Mouse (Mus musculus): ENCODE measurements around the gene E130114P18Rik. TPM values are rescaled to one million over a fixed set of nuclear protein-coding genes. Genes with fewer than 3 reads are reported as not detected.

Gene E130114P18Rik
- polyA plus RNA-seq, 1 experiment, result not detected

DNA sequence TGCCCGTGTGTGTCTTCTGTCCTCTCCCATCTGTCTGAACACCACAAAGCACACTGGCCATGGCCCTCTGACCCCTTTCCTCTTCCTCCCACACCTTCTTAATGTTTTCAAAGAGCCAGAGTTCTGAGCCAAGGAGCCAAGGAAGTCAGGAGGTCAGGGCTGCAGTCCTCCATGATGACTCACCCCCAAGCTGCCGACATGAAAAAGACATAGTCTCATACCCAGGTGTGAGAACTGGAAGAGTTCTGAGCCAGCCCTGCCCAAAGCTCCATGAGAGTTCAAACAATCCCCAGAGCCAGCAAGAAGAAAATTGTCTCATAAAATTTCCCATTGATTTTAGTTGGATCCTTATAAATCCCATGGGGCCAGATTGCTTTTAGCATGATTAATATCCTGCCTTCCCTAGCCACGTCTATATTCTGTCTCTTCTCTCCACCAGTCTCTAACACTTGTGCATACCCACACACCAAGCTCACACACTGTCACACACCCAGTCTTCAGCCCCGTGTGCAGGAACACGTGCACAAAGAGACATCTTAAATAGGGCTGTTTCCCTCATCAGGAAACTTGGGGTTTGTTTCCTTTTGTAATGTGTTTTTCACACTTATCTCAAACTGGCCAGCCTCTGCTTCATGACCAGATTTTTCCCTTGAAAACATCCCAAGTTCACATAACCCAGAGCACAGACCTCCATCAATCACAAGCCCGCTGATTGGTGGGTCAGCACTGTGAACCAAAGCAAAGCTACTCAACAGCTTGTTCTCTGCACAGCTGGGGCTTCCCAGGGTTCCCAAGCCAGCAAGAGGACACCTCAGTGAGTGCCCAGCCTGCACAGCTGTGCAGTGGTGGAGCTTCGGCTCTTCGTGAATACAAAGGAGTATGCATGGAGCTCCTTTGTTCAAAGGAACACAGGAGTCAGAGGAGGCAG lies 88.2 kb downstream of the E130114P18Rik start:
- Histone ChIP-seq H3K4me1 (ENCODE audit: control insufficient read depth, insufficient read depth, insufficient read length, low read length) (peaks cover 17% of the 10 kb centered on the region), H3K27ac (replicated peaks; ENCODE audit: low read depth, low read length) (no peak overlapping the region), H3K4me3 (ENCODE audit: insufficient read depth, low read depth, low read length) (no peak overlapping the region)

DNA sequence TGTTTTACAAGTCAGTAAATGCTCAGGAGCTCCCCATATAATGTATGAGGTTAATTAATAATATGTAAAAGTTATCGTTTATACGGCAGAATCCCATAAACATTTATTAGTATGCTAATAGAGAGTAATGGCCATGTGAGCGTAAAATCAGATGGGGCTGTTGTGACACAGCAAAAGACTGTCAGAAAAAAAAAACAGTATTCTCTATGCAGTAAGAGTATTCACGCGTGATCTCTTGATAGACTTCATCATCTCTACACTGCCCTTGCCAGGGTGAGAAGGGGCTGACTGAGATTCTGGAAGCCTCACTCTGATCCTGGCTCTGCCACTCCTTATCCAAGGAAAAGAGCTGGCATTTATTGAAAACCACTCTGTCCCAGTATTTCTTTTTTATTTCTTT lies 91.9 kb downstream of the E130114P18Rik start:
- H3K4me1 ChIP-seq (ENCODE audit: control insufficient read depth, insufficient read depth, insufficient read length, low read length), result peaks cover 17% of the 10 kb centered on the region; the same call in 1 of the 2 replicates
- no peak overlapping the region for H3K4me3 ChIP-seq (ENCODE audit: insufficient read depth, low read depth, low read length)
- H3K27ac ChIP-seq (replicated peaks; ENCODE audit: low read depth, low read length), result no peak overlapping the region

DNA sequence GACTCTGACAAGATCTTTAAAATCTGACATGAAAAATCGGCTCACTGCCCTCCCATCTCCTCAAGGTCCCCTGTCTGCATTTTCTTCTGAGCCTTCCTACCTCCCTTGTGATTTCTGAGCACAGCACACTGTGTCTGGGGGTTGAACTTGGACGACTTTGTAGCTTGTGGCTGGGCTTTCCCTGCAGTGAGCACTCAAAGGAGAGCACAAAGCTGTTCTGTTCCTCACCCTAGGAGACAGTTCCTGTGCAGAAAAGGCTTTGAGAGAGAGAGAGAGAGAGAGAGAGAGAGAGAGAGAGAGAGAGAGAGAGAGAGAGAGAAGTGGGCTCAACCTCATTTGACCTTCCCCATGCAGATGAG lies 101.3 kb downstream of the E130114P18Rik start:
- no peak overlapping the region for H3K4me3 ChIP-seq (ENCODE audit: insufficient read depth, low read depth, low read length)
- peaks cover 2% of the 10 kb centered on the region; the same call in 1 of the 2 replicates for H3K4me1 ChIP-seq (ENCODE audit: control insufficient read depth, insufficient read depth, insufficient read length, low read length)
- no peak overlapping the region for H3K27ac ChIP-seq (replicated peaks; ENCODE audit: low read depth, low read length)

DNA sequence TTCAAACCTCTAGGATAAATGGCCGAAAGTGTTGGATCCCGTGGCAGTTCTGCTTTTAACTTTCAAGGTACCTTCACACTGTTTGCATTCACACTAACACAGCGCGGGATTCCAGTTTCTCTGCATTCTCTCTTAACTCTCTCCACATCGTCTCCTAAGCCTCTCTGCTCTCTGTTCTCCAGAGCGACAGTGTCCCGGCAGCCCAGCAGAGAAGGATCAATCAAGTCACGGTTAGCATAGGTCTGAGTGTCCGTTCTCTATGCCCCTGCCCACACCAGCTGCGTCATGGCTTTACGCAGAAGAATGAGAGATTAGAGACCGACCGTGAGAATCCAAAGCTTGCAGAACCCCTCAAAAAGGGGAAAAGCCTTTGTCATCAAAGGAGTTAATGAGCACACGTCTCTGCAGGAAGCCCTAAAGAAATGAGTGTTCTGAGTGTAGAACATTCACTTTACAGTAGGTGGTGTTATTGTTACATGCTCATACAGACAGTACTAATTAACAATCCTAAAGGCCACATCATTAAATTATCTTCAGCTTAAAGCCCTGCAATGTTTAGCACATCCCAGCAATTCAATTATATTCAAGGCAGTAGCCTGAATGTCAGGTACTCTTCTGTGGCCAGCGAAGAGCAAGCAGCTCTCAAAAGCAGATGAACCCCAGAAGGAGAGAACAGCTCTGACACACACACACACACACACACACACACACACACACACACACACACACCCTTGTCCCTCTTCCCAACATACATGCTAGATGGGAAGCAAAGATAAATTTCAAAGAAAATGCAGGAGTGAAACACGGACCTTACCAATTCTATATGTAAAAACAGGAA lies 101.9 kb downstream of the E130114P18Rik start:
- Histone ChIP-seq H3K27ac (replicated peaks; ENCODE audit: low read depth, low read length) (no peak overlapping the region), H3K4me3 (ENCODE audit: insufficient read depth, low read depth, low read length) (no peak overlapping the region), H3K4me1 (ENCODE audit: control insufficient read depth, insufficient read depth, insufficient read length, low read length) (peaks cover 2% of the 10 kb centered on the region; the same call in 1 of the 2 replicates)

DNA sequence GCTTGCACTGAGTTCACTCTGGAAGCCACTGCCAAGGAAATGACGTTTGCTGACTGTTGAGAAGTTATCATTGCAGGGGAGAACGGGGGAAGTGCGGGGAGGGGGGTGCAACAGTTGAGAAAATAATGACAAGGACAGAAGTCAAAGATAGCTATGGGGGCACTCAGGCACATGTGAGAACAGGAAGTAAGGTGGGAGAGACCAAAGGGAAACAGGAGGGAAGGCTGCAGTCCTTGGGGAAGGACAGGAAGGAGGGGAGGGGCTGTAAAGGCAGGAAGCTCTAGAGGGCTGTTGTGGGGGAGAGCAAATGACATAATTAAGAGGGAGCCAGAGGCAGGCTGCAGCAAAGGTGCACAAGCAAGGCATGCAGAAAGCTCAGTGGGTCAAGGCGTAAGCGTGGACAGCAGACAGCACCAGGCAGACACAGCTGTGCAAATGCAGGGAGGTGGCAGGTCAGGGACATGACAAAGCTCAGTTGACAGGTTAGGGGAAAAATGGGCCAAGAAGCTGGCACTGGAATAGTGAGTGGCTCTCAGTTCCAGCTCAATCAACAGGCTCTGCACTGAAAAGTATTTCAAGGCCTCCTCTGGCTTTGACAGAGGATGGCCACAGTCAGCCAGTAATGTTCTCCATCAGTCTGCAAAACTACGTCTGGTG lies 103.9 kb downstream of the E130114P18Rik start:
- Histone ChIP-seq H3K4me3 (ENCODE audit: insufficient read depth, low read depth, low read length) (no peak overlapping the region), H3K4me1 (ENCODE audit: control insufficient read depth, insufficient read depth, insufficient read length, low read length) (peaks cover 2% of the 10 kb centered on the region; the same call in 1 of the 2 replicates), H3K27ac (replicated peaks; ENCODE audit: low read depth, low read length) (no peak overlapping the region)

DNA sequence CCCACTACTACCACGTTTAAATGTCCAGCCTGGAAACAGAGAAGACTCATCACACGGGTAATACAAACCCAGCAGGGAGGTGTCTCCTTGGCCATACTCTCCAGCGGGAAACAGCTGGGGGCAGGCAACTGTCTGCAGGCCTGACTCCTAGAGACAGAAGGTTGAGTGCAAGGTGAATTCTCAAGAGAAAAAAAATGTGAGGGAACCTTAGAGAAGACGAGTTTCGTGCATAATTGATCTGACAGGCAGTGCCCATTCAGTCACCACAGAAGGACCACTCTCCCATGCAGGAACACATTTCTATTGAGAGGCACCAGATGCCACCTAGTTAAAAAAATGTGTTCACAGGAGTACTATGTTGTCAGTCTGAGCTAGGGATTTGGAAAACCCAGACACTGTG lies 105.4 kb downstream of the E130114P18Rik start:
- H3K27ac ChIP-seq (replicated peaks; ENCODE audit: low read depth, low read length), result no peak overlapping the region
- H3K4me3 ChIP-seq (ENCODE audit: insufficient read depth, low read depth, low read length), result no peak overlapping the region
- H3K4me1 ChIP-seq (ENCODE audit: control insufficient read depth, insufficient read depth, insufficient read length, low read length), result peaks cover 2% of the 10 kb centered on the region; the same call in 1 of the 2 replicates

DNA sequence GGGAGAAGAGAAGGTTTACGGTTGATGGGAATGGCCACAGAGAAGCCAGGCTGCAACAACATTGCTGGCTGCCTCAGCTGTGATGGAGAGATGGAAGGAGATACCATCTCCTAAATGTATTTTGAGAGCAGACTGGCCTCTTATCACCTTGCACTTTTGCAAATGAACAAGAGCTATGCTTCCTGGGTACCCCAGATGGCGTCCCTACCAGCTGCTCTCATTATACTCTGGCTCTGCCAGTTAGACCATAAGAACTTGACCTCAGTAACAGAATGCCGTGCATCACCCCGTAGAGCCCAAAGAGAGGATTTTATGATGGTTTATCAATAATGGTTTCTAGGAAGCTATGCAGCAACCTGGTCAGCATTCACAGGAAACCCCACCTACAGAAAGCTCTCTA lies 106.0 kb downstream of the E130114P18Rik start:
- Histone ChIP-seq H3K27ac (replicated peaks; ENCODE audit: low read depth, low read length) (no peak overlapping the region), H3K4me1 (ENCODE audit: control insufficient read depth, insufficient read depth, insufficient read length, low read length) (peaks cover 2% of the 10 kb centered on the region; the same call in 1 of the 2 replicates), H3K4me3 (ENCODE audit: insufficient read depth, low read depth, low read length) (no peak overlapping the region)

DNA sequence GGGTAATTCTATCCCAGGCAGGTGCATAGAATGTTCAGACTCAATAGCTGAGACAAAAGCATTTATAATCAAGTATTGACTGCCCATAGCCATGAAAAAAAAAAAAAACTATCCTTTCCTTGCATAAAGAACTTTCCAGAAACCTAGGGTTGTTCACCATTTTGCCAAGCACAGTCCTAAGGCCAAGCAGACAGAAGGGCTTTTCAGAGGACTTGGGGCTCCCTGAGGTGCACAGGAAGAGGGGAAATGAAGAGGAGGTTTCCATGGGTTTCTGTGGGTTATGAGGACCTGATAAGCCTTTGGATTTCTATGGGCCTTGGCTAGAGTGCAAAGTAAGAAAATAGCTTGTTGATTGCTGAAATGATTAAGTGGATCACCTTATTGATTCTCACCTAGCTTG lies 107.5 kb downstream of the E130114P18Rik start:
- no peak overlapping the region for H3K4me3 ChIP-seq (ENCODE audit: insufficient read depth, low read depth, low read length)

DNA sequence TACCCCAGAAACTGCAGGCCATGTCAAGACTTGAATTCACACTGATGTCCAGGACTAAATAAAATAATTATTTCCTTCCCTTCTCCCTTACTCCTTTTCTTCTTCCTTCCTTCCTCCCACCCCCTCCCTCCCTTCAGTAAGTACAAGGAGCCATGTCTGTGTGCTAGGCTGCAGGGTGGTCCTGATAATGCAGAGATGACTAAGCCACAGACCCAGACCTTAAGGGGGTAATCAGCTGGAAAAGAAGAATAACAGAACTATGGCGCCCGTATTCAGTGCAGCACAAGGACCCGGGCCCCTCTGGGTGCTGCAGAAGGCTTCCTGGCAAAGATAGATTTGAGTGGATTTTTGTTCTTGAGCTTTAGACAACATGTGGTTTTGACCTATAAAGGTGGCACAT lies 108.1 kb downstream of the E130114P18Rik start:
- Histone ChIP-seq H3K4me3 (ENCODE audit: insufficient read depth, low read depth, low read length) (no peak overlapping the region), H3K27ac (replicated peaks; ENCODE audit: low read depth, low read length) (no peak overlapping the region), H3K4me1 (ENCODE audit: control insufficient read depth, insufficient read depth, insufficient read length, low read length) (peaks cover 2% of the 10 kb centered on the region; the same call in 1 of the 2 replicates)

More for the DNA sequence above, 107.5 kb downstream of the E130114P18Rik start:
- no peak overlapping the region for H3K27ac ChIP-seq (replicated peaks; ENCODE audit: low read depth, low read length)
- peaks cover 2% of the 10 kb centered on the region; the same call in 1 of the 2 replicates for H3K4me1 ChIP-seq (ENCODE audit: control insufficient read depth, insufficient read depth, insufficient read length, low read length)

DNA sequence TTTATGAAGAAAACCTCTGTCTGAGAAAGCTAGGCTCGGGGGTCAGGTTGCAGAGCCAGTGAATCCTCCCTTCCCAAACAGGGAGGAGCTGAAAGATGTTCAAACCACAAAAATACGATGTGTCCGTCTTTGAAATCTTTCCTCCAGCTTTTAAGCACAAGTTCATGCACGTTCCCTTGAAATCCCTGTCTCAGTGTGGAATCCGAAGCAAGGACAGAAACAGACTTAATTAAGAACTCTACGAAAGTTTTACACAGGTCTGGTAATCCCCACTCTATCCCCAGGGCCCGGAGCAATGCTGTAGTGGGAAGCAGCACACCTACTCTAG lies 112.5 kb downstream of the E130114P18Rik start:
- H3K4me1 ChIP-seq (ENCODE audit: control insufficient read depth, insufficient read depth, insufficient read length, low read length), result no peaks in the 10 kb centered on the region
- H3K27ac ChIP-seq (replicated peaks; ENCODE audit: low read depth, low read length), result no peak overlapping the region

DNA sequence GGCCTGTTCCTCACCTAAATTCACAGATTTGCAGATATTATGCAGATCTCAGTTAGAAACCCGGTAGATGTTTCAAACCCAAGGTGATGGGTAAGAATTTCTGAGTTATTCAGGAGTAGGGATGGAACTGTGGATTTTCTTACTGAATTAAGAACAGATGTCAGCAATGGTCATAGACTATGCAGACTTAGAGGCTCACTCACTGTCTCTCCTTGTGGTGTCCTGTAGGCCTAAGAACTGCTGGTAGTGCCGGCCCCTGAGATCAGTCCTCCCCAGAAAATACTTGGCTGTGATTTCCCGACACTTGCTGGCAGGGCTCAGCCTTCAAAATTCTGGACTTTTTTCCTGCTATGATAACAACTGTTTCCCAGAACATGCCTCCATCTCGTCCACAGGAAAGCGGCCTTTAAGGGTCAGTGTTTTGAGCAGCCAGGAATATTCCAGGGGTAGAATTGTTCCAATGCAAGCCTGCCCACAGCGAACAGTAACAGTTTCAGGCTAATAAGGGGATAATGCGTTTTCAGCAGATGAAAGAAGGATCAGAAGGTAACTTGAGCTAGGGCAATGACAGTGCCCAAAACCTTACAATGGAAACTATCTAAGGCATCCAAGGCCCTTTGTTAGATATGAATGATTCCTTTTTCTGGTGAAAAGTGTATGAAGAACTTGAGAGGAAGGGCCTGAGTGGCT lies 113.0 kb downstream of the E130114P18Rik start:
- no peak overlapping the region for H3K27ac ChIP-seq (replicated peaks; ENCODE audit: low read depth, low read length)
- no peak overlapping the region for H3K4me3 ChIP-seq (ENCODE audit: insufficient read depth, low read depth, low read length)
- H3K4me1 ChIP-seq (ENCODE audit: control insufficient read depth, insufficient read depth, insufficient read length, low read length), result no peaks in the 10 kb centered on the region

More for the DNA sequence above, 112.5 kb downstream of the E130114P18Rik start:
- no peak overlapping the region for H3K4me3 ChIP-seq (ENCODE audit: insufficient read depth, low read depth, low read length)

DNA sequence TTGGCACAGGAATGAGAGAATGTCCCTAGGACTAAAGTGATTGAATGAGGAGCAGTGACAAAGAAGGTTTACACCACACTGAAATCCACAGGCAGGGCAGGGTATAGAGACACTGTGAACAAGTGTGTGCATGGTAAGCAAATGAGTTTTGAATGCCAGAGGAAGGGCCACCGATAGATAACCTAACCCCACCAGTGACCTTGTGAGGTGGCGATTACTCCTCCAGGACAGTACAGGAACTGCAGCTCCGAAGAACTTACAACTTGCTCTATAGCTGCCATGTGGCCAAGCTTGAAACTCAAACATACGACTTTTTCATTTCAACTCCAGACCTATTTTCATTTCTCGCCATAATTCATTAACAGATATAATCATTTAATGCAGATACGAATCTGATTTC lies 114.0 kb downstream of the E130114P18Rik start:
- no peak overlapping the region for H3K27ac ChIP-seq (replicated peaks; ENCODE audit: low read depth, low read length)
- H3K4me1 ChIP-seq (ENCODE audit: control insufficient read depth, insufficient read depth, insufficient read length, low read length), result no peaks in the 10 kb centered on the region
- H3K4me3 ChIP-seq (ENCODE audit: insufficient read depth, low read depth, low read length), result no peak overlapping the region

DNA sequence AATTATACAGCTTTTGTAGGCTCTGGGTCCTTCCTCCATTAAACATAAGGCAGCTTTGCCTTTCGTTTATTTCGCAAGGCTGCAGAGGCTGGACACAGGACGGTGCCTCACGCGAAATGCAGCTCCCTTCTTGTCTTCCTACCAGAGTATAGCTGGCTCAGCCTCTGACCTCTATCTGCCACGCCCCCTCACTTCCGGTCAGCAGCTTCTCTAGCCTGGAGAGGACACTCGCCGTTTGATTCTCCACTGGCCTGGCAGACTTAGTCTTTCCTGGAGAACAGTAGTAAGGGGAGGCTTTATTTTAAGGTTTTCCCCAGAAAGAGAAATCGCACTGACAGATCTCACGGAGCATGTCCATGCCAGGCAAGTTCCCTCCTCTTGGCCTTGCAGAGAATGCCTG lies 115.0 kb downstream of the E130114P18Rik start:
- Histone ChIP-seq H3K27ac (replicated peaks; ENCODE audit: low read depth, low read length) (no peak overlapping the region; the same call in 1 of the 2 replicates), H3K4me1 (ENCODE audit: control insufficient read depth, insufficient read depth, insufficient read length, low read length) (no peaks in the 10 kb centered on the region), H3K4me3 (ENCODE audit: insufficient read depth, low read depth, low read length) (no peak overlapping the region)

DNA sequence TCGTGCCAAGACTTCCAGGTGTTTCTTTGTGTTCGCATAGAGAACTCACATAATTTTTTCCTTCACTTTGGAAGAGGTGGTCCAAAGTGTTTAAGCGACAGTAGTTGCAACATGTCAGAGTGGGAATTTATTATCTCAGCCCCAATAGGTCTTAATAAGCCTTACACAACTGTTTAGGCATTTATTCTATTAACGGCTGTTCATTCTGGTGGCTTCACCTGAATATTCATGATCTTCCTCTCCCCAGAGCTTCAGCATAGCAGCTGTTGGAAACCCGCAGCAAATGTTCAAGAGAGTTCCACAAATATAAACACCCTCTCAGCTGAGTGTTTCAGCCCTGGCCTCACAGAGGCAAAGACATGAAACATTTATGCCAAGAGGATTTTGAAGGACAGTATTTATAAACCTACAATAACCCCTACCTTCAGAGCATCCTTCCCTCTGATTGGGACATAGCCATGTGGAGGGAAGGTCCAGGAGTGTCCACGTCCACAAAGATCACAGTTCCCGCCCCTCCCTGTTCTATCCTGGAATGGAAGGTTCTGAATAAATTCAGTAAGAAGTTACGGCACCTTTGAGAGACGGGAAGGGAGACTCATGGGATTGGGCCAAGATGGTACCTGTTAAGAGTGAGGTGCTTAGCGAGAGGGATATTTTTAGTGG lies 116.1 kb downstream of the E130114P18Rik start:
- peaks cover 3% of the 10 kb centered on the region; the same call in 1 of the 2 replicates for H3K4me1 ChIP-seq (ENCODE audit: control insufficient read depth, insufficient read depth, insufficient read length, low read length)
- no peak overlapping the region for H3K4me3 ChIP-seq (ENCODE audit: insufficient read depth, low read depth, low read length)
- no peak overlapping the region for H3K27ac ChIP-seq (replicated peaks; ENCODE audit: low read depth, low read length)
